Mouse (Mus musculus): Measurements from ENCODE around the gene Evi2b. TPM values are rescaled to one million over a fixed set of nuclear protein-coding genes. Genes with fewer than 3 reads are reported as not detected.

The Evi2b gene
- polyA plus RNA-seq, 1 experiment from 2014 or later, result 0.20 TPM

DNA sequence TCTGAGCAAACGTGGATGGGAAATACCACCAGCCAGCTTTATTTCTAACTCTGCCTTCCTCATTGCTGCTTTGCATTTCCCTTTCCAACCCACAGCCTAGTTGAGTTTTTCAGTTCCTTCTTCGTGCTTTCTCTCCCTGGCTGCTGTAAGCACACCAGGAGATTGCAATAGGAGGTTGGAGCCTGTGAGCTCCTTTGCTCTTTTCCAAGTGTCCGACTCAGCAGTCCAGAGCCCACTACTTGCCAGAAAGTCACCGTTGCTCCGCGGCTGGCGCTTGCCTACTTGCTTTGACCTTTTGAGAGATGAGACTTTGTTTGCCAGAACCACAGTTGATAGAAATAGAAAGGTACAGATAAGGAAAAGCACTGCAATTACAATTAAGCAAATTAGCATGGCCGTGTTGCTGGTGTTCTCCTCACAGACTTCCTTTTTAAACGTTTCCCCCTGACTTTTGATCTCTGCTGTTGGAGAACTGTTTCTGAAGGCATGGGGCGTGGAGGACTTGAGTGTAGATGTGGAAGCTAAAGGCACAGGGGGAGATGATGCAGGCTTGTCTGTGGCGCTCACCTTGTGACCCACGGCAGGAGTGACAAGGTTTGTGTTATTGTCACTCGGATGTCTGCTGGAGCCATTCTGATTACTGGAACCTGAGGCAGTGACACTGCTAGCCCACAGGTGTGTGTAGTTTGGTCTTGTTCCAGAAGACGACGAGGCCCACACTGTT is 3.6 kb upstream of the Evi2b start:
- no peaks in the 10 kb centered on the region for H3K27me3 ChIP-seq (ENCODE audit: control insufficient read depth, insufficient read depth, low read length)
- no peaks in the 10 kb centered on the region for H3K9me3 ChIP-seq (ENCODE audit: control insufficient read depth, low read length)
- no peak overlapping the region for H3K4me3 ChIP-seq (ENCODE audit: low read length)
- H3K9ac ChIP-seq (ENCODE audit: low read depth, low read length), result no peak overlapping the region
- no peak for ATAC-seq (ENCODE audit: low FRiP score, low TSS enrichment)
- H3K4me2 ChIP-seq (replicated peaks; ENCODE audit: low read depth, low read length), result no peak overlapping the region
- H3K27ac ChIP-seq (ENCODE audit: low read depth, low read length), result no peak overlapping the region
- H3K4me1 ChIP-seq (ENCODE audit: control insufficient read depth, insufficient read depth, low read length), result peaks cover 7% of the 10 kb centered on the region
- 80% methylated on average over 15 of the region's 15 CpGs for WGBS
- peaks cover 3% of the 10 kb centered on the region; the same call in 1 of the 2 replicates for H3K36me3 ChIP-seq (ENCODE audit: control insufficient read depth, insufficient read depth, low read length)

DNA sequence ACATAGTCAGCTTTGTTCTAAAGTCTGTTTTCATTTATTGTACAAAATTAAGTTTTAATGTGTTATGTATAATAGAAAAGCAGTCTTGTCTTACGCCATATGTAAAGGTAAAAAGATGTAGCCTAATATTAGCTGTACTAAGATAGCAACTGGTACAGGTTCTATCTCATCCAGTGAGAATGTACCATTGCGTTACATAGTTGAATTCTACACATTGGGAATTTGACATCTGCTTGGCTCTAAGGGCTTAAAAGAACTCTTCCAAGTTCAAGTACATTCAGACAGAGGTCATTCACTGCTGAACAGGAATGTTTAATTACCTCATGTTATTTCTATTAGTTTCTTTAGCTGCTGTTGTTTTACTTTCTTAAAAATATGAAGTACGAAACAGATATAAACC is 3.0 kb upstream of the Evi2b start:
- peaks cover 7% of the 10 kb centered on the region for H3K4me1 ChIP-seq (ENCODE audit: control insufficient read depth, insufficient read depth, low read length)
- no peak for ATAC-seq (ENCODE audit: low FRiP score, low TSS enrichment)
- H3K9ac ChIP-seq (ENCODE audit: low read depth, low read length), result no peak overlapping the region
- no peak overlapping the region for H3K27ac ChIP-seq (ENCODE audit: low read depth, low read length)
- H3K36me3 ChIP-seq (ENCODE audit: control insufficient read depth, insufficient read depth, low read length), result peaks cover 3% of the 10 kb centered on the region; the same call in 1 of the 2 replicates
- H3K27me3 ChIP-seq (ENCODE audit: control insufficient read depth, insufficient read depth, low read length), result no peaks in the 10 kb centered on the region
- H3K9me3 ChIP-seq (ENCODE audit: control insufficient read depth, low read length), result no peaks in the 10 kb centered on the region
- WGBS, result 91% methylated on average over 3 of the region's 3 CpGs
- H3K4me2 ChIP-seq (replicated peaks; ENCODE audit: low read depth, low read length), result no peak overlapping the region
- H3K4me3 ChIP-seq (ENCODE audit: low read length), result no peak overlapping the region

DNA sequence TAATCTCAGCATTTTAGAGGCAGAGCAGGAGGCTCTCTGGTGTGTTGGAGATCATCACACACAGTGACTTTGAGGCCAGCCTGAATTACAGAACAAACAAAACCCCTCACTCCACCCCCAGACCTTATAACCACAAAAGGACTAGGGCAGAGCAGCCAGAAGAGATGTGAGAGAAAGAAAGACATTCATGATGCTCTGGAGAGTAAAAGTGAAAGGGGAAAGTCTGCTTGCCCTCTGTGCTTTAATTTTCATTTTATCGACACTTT is 681 bp upstream of the Evi2b start:
- 24% methylated on average over 1 of the region's 1 CpGs for WGBS
- H3K4me1 ChIP-seq (ENCODE audit: control insufficient read depth, insufficient read depth, low read length), result peaks cover 7% of the 10 kb centered on the region
- H3K27me3 ChIP-seq (ENCODE audit: control insufficient read depth, insufficient read depth, low read length), result no peaks in the 10 kb centered on the region
- H3K36me3 ChIP-seq (ENCODE audit: control insufficient read depth, insufficient read depth, low read length), result no peaks in the 10 kb centered on the region
- ATAC-seq (ENCODE audit: low FRiP score, low TSS enrichment), result peak; percentile 69; the same call in 1 of the 2 replicates
- H3K4me2 ChIP-seq (replicated peaks; ENCODE audit: low read depth, low read length), result no peak overlapping the region
- no peak overlapping the region; the same call in 1 of the 2 replicates for H3K27ac ChIP-seq (ENCODE audit: low read depth, low read length)
- no peak overlapping the region for H3K4me3 ChIP-seq (ENCODE audit: low read length)
- H3K9ac ChIP-seq (ENCODE audit: low read depth, low read length), result no peak overlapping the region
- no peaks in the 10 kb centered on the region for H3K9me3 ChIP-seq (ENCODE audit: control insufficient read depth, low read length)

DNA sequence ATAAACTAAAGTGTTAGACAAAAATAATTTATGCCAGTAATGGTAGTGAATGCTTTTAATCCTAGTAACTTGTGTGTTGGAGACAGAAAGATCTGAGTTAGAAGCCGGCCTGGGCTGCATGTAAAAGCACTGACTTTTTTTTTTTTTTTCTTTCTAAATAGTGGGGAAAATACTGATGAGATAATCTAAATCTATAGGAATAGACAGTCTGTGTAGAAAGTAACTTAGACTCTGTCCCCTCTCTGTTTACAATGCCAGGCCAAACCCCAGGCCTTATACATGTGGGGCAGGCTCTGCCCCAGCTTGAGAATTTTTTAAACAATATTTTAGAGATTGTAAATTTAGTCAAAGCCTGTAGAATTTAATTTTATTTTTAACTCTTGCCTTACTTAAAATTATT is 618 bp downstream of the Evi2b start:
- no peak overlapping the region for H3K4me3 ChIP-seq (ENCODE audit: low read length)
- WGBS, result 79% methylated on average over 1 of the region's 1 CpGs

DNA sequence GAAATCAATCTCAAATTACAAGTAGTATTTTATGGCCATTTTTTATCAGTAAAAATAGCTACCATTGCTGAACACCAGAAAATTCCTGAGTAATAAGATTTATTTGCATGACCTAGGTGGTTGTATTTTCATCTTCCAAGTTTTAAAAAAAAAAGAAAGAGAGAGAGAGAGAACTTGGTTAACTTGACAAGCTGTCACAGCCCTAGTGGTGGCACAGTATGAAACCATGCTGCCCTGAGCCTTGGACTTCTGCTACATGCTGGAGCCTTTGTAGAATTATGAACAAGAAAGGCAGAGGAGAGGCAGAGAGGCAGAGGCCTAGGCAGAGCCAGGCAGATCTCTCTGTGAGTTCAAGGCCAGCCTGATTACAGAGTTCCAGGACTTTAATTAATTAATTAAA is 1.6 kb downstream of the Evi2b start:
- no peak for ATAC-seq (ENCODE audit: low FRiP score, low TSS enrichment)

More for the DNA sequence above, 618 bp downstream of the Evi2b start:
- H3K9me3 ChIP-seq (ENCODE audit: control insufficient read depth, low read length), result no peaks in the 10 kb centered on the region
- no peak overlapping the region for H3K4me2 ChIP-seq (replicated peaks; ENCODE audit: low read depth, low read length)
- H3K4me1 ChIP-seq (ENCODE audit: control insufficient read depth, insufficient read depth, low read length), result peaks cover 7% of the 10 kb centered on the region
- ATAC-seq (ENCODE audit: low FRiP score, low TSS enrichment), result no peak
- no peak overlapping the region for H3K27ac ChIP-seq (ENCODE audit: low read depth, low read length)
- H3K9ac ChIP-seq (ENCODE audit: low read depth, low read length), result no peak overlapping the region
- H3K27me3 ChIP-seq (ENCODE audit: control insufficient read depth, insufficient read depth, low read length), result no peaks in the 10 kb centered on the region
- no peaks in the 10 kb centered on the region for H3K36me3 ChIP-seq (ENCODE audit: control insufficient read depth, insufficient read depth, low read length)

DNA sequence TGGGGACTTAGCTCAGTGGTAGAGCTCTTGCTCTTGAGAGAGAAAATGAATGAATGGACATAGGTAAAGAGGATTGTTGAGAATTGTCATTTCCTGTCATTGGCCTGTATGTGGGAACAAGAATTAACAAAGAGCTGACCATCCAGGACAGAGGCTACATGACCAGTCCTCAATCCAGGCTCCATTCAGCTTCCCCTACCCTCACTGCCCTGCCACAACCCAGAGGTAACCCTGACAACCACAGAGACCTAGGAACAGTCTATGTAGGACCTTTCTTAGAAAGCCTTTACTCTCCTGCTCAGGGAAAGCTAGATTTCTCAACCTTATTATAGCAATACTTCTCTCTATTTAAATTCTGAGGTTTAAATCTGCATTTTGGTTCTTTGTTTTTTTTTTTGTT is 2.8 kb downstream of the Evi2b start:
- Histone ChIP-seq H3K27me3 (ENCODE audit: control insufficient read depth, insufficient read depth, low read length) (no peaks in the 10 kb centered on the region), H3K27ac (ENCODE audit: low read depth, low read length) (no peak overlapping the region), H3K4me2 (replicated peaks; ENCODE audit: low read depth, low read length) (no peak overlapping the region), H3K36me3 (ENCODE audit: control insufficient read depth, insufficient read depth, low read length) (no peaks in the 10 kb centered on the region), H3K4me3 (ENCODE audit: low read length) (no peak overlapping the region), H3K9ac (ENCODE audit: low read depth, low read length) (no peak overlapping the region), H3K9me3 (ENCODE audit: control insufficient read depth, low read length) (no peaks in the 10 kb centered on the region), H3K4me1 (ENCODE audit: control insufficient read depth, insufficient read depth, low read length) (peaks cover 7% of the 10 kb centered on the region)
- ATAC-seq (ENCODE audit: low FRiP score, low TSS enrichment), result no peak

More for the DNA sequence above, 1.6 kb downstream of the Evi2b start:
- H3K4me2 ChIP-seq (replicated peaks; ENCODE audit: low read depth, low read length), result no peak overlapping the region
- no peak overlapping the region for H3K27ac ChIP-seq (ENCODE audit: low read depth, low read length)
- no peaks in the 10 kb centered on the region for H3K36me3 ChIP-seq (ENCODE audit: control insufficient read depth, insufficient read depth, low read length)
- H3K9ac ChIP-seq (ENCODE audit: low read depth, low read length), result no peak overlapping the region
- H3K27me3 ChIP-seq (ENCODE audit: control insufficient read depth, insufficient read depth, low read length), result no peaks in the 10 kb centered on the region
- no peak overlapping the region for H3K4me3 ChIP-seq (ENCODE audit: low read length)
- no peaks in the 10 kb centered on the region for H3K9me3 ChIP-seq (ENCODE audit: control insufficient read depth, low read length)
- H3K4me1 ChIP-seq (ENCODE audit: control insufficient read depth, insufficient read depth, low read length), result peaks cover 7% of the 10 kb centered on the region

DNA sequence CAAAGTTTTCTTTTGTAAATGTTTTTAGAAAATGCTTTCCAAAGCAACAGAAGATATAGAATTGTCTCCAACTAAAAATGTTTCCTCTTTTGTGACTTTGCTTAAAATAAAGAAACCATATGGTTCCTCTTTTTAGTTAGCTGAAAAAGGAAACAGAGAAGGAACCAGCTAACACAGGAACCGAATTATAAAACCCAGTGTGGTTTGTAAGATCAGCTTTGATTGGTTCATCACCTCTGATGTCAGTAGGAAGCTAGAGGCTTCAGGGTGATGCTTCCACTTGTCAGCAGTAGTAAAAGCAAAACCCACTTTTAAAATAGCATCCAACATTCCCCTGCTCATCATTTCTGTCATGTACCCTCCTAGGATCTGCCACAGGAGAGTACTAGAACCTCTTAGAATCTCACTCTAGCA is 3.7 kb downstream of the Evi2b start:
- no peak for ATAC-seq (ENCODE audit: low FRiP score, low TSS enrichment)
- no peaks in the 10 kb centered on the region for H3K9me3 ChIP-seq (ENCODE audit: control insufficient read depth, low read length)

DNA sequence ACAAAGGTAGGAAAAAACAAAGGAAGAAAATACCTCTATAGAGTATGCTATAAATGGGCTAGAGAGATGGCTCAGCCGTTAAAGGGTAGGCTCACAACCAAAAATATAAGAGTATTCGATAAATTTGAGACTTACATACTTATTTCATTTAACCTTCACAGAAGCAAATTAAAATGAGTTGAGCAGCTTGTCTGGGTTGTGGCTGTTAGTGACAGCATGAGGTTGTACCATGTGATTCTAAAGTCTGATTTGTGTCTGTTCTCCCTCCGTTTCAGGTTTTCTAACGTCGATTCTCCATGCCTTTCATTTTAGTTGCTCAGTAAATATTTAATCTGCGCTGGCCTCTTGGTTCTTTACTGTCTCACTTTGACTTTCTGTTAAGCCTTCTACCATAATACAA is 4.3 kb downstream of the Evi2b start:
- no peak overlapping the region for H3K4me2 ChIP-seq (replicated peaks; ENCODE audit: low read depth, low read length)
- H3K27ac ChIP-seq (ENCODE audit: low read depth, low read length), result no peak overlapping the region
- H3K4me3 ChIP-seq (ENCODE audit: low read length), result no peak overlapping the region
- H3K9me3 ChIP-seq (ENCODE audit: control insufficient read depth, low read length), result no peaks in the 10 kb centered on the region
- 89% methylated on average over 6 of the region's 6 CpGs for WGBS
- H3K9ac ChIP-seq (ENCODE audit: low read depth, low read length), result no peak overlapping the region
- H3K27me3 ChIP-seq (ENCODE audit: control insufficient read depth, insufficient read depth, low read length), result no peaks in the 10 kb centered on the region
- H3K36me3 ChIP-seq (ENCODE audit: control insufficient read depth, insufficient read depth, low read length), result no peaks in the 10 kb centered on the region
- peaks cover 7% of the 10 kb centered on the region for H3K4me1 ChIP-seq (ENCODE audit: control insufficient read depth, insufficient read depth, low read length)
- ATAC-seq (ENCODE audit: low FRiP score, low TSS enrichment), result no peak

More for the DNA sequence above, 3.7 kb downstream of the Evi2b start:
- no peak overlapping the region for H3K9ac ChIP-seq (ENCODE audit: low read depth, low read length)
- H3K36me3 ChIP-seq (ENCODE audit: control insufficient read depth, insufficient read depth, low read length), result no peaks in the 10 kb centered on the region
- H3K27me3 ChIP-seq (ENCODE audit: control insufficient read depth, insufficient read depth, low read length), result no peaks in the 10 kb centered on the region
- no peak overlapping the region for H3K4me2 ChIP-seq (replicated peaks; ENCODE audit: low read depth, low read length)
- H3K4me3 ChIP-seq (ENCODE audit: low read length), result no peak overlapping the region
- WGBS, result 75% methylated on average over 1 of the region's 1 CpGs
- H3K4me1 ChIP-seq (ENCODE audit: control insufficient read depth, insufficient read depth, low read length), result peaks cover 7% of the 10 kb centered on the region
- H3K27ac ChIP-seq (ENCODE audit: low read depth, low read length), result no peak overlapping the region

DNA sequence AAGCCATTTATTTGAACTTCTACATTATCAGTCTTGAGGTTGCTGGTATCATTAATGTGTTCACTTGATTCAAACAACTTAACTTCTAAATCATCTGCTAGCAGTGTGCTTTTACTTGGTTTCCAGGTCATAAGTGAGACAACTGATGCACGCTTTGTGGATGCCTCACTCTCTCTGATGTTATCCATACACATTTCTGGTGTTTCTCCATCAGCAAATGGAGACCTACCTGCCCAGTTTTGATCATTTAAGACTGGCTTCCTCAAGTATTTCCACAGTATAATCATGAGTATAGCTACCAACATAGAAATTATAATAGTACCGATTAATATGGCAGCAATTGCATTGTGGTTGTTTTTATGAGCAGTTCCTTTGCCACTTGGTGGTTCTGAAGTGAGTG is 7.8 kb downstream of the Evi2b start:
- H3K9me3 ChIP-seq (ENCODE audit: control insufficient read depth, low read length), result no peaks in the 10 kb centered on the region

More for the DNA sequence above, 7.8 kb downstream of the Evi2b start:
- Histone ChIP-seq H3K9ac (ENCODE audit: low read depth, low read length) (no peak overlapping the region), H3K27me3 (ENCODE audit: control insufficient read depth, insufficient read depth, low read length) (no peaks in the 10 kb centered on the region), H3K4me3 (ENCODE audit: low read length) (no peak overlapping the region), H3K36me3 (ENCODE audit: control insufficient read depth, insufficient read depth, low read length) (no peaks in the 10 kb centered on the region), H3K4me2 (replicated peaks; ENCODE audit: low read depth, low read length) (no peak overlapping the region), H3K27ac (ENCODE audit: low read depth, low read length) (no peak overlapping the region), H3K4me1 (ENCODE audit: control insufficient read depth, insufficient read depth, low read length) (no peaks in the 10 kb centered on the region)
- WGBS, result 93% methylated on average over 2 of the region's 2 CpGs
- no peak for ATAC-seq (ENCODE audit: low FRiP score, low TSS enrichment)
